Mouse (Mus musculus): ENCODE results near the gene Adap1.

Gene Adap1

DNA sequence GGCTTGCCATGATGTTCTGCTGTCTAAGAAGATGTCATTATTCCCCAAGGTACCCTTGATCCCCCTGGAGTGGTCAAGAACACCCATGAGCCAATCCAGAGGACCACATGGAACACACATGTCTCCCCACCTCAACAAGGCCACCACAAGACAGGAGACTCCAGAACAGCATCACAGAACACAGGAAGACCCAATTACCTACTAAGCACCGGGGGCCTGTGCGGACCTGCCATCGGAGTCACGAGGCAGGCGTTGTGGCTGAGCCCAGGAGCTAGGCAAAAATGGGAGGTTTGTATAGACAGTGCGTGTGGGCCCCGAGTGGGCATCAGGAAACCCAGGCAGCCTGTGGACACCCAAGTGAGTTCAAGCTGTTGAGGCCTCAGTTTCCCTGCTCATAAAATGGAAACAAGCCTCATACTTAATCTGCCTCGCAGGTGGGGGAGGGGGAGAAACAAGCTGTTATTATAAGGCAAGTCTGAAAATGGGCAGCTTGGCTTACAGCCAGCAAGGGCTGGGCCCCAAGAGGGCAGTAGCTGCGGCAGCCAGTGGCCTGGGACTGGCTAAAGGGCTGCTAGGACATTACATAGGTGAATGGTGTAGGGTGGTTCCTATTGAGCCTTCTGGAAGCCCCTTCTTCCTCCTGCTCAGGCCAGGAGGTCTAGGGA is 2.0 kb downstream of the Adap1 start:
- peak; percentile 24 to 44 for DNase-seq (ENCODE audit: low spot score in 2 of 2)

DNA sequence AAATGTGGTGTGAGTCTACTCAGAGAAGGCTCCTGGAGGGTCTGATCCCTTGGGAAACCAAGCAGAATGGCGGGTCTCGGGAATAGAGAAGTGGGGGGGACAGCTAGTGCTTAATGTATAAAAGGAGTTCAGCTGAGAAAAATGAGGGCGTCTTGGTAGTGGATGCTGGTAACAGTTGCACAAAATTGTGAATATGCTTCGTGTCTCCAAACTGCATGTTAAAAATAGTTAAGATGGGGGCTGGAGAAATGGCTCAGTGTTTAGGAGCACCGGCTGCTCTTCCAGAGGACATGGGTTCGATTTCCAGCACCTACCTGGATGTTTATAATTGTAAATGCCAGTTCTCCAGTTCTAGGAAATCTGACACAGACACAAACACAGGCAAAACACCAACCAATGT is 4.1 kb downstream of the Adap1 start:
- no peak for DNase-seq (ENCODE audit: low spot score in 2 of 2)

DNA sequence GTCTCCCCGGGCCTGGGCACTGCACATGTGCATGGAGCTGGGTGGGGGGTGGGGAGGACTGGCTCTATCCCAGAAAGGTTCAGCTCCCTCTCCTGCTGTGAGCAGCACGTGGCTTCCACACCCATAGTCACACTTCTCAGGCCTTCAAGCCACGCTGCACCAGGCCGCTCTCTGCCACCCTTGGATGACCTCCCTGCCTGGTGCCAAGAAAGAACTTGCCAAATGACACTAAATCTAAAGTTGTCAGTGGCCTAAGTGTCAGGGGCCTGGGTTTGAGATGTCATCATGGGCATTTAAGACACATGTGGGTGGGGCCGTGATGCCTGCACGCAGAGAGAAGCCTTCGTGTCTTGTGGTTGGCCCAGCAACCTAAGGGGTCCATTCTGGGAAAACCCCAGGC is 5.0 kb downstream of the Adap1 start:
- peak; percentile 62 to 77 for DNase-seq (ENCODE audit: low spot score in 2 of 2)

DNA sequence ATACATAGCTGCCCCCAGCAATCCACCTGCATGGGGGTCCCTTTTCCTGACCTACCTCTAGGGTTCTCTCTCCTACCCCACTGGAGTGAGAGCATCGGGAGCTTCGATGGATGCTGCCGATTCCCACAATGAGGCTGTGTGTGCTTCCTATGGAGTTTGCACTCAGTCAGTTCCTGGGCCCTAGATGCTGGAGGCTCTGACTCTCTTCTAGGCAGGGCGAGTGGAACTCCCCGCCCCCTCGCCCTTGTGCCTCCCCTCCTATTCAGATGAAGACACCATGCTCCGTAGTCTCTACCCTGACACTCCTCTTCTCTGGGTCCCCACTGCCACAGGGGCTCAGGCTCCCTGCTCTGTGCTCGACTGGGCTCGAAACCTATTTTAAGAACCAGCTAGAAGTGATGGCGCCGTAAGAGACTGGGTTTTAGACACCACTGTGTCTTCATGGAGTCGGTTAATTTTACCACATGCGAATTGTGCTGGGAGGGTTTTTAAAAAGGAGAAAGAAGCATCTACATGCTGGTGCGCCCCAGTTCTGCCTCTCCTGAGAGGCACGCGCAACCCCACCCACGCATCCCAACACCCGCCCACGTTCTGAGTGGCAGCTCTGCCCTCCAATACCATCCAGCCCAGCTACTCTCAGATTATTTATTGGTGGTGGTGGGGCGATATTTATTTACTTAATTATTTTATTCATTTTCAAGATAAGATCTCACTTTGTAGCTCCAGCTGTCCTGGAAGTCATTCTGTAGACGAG is 7.5 kb downstream of the Adap1 start:
- no peak for DNase-seq (ENCODE audit: low spot score in 2 of 2)

DNA sequence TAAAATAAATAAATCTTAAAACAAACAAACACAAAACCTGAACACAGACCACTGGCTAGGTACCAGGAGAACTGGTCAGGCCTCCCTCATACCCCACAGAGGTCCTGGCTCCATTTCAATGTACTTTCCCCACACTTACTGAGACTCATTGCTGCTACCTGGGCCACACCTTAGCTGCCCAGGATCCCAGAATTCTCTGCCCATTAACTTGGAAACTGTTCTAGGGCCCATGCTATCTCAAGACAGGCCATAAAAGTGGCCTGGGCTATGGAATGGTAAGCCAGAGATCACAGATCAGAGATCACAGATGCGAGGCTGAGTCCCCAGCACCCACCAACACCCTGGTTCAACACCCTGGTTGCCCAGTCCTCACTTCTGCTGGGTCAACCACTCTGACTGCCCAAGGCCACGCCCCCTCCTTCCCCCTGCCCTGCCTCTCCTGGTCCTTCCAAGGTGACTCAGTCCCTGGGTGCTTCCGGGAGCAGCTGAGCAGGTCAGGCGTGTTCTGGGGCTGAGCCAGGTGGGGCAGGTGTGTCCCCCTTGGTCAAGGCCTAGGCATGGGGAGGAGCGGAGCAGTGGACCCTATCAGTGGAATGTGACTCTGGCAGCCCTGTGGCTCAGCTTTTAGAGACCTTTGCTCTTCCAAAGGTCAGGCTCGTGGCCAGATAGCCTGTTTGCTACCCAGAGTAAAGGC is 8.3 kb downstream of the Adap1 start:
- no peak for DNase-seq (ENCODE audit: low spot score in 2 of 2)

DNA sequence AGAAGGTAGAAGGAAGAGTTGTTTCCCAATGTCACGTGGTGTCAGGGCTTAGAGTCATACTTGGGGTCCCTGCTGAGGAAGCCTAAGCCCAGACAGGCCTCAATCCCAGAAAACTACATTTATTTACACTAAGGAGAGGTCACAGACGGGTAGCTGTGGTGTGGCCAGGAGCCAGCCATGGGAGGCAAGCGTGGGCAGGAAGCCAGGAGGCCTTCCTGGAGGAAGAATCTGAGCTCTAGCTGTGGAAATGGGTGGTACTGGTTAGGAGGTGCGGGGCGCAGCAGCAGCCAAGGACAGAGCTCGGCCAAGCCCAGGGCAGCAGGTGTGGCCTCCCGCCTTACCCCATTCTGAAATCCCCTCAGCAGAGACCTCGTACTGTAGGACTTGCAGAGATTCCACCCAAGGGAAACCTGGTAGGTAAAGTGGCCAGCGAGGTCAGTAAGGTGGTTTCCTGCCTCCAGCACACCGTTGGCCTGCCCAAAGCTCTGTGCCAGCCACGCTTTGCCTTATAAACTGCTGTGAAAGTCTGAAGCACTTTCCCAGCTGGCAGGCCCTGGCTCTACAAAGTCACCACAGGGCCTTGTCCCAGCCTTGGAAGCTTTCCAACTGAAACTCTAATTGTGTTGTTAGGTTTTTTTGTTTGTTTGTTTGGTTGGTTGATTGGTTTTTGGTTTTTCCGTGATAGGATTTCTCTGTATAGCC is 10.3 kb downstream of the Adap1 start:
- DNase-seq (ENCODE audit: low spot score in 2 of 2), result no peak

DNA sequence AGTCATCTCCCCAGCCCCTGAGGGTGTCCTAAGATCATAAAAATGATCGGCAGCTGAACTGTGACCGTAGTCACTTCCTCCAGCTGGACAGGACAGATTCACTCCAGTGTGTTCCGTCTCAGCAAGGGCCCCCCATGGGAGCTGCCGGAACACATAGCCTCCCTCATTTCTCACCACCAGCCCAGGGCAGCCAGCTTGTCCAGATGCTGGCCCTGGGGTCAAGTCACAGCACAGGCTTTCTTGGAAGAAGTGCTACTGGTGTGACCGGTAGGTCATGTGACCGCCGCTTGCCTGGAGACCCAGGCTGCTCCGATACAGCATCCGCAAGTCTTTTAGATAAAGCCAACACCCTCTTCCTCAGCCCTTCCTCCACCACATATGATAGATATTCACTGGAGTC is 11.9 kb downstream of the Adap1 start:
- DNase-seq (ENCODE audit: low spot score in 2 of 2), result no peak

DNA sequence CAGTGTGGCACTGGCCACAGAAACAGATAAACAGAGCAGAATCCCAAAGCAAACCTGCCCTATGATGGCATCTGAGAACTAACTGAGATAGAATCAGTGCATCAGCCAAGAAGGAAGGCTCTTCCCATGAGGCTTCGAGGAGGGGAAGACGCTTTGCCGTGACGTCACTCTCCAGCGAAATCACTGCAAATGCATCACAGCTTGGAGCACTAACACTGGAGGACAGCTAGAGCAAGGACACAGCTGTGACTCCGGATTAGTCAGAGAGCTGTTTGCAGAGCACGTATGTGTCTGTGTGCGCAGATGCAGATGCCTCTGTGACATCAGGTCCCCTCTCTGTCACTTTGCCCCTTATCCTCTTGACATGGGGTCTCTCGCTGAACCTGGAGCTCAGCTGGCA is 13.6 kb downstream of the Adap1 start:
- no peak for DNase-seq (ENCODE audit: low spot score in 2 of 2)

DNA sequence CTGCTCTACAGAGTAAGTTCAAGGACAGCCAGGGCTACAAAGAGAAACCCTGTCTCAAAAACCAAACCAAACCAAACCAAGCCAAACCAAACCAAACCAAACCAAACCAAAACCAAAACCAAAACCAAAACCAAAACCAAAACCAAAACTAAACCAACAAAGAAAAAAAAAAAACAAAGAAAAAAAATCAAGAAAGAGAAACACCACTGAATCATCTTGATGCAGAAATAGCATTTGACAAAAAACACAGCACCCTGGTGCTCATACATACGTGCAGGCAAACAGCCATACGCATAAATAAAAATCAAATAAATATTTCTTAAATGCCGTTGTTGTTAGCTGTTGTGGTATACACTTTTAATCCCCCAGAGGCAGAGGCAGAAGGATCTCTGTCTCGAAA is 14.9 kb downstream of the Adap1 start:
- DNase-seq (ENCODE audit: low spot score in 2 of 2), result no peak

DNA sequence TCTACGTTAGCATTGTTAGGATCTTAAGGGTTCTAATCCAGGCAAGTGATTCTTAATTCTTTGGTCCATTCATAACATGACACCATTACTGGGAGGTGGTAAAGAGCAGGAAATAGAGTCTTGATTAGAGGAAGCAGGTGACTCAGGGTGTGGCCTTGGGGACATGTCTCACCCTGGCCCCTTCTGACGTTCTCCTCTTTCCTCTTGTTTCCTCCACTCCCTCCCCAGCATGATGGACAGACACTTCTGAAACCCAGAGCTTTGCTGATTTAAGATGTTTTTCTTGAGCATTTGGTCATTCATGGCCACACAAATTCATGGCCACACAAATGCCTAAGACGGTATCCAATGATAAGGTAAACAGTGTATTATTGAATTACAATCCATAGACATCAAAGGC is 15.5 kb downstream of the Adap1 start:
- peak; percentile 43 to 47 for DNase-seq (ENCODE audit: low spot score in 2 of 2)

DNA sequence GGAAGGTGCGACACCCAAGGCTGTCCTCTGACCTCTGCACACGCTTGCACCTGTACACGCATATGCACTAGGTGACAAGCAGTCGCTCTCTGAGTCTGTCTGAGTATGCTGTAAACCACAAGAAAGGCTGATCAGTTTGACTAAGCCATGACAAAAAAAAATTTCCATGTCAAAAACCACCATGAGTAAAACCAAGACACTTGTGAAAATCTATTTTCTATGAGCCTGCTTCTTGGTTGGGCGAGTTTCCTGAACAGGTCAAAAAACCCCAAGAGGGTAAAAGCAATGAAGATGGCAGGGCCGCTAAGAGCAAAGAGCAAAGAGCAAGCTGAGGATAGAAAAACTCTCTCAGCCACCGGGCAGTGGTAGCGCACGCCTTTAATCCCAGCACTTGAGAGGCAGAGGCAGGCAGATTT is 21.8 kb downstream of the Adap1 start:
- peak; percentile 60 to 72 for DNase-seq (ENCODE audit: low spot score in 2 of 2)

DNA sequence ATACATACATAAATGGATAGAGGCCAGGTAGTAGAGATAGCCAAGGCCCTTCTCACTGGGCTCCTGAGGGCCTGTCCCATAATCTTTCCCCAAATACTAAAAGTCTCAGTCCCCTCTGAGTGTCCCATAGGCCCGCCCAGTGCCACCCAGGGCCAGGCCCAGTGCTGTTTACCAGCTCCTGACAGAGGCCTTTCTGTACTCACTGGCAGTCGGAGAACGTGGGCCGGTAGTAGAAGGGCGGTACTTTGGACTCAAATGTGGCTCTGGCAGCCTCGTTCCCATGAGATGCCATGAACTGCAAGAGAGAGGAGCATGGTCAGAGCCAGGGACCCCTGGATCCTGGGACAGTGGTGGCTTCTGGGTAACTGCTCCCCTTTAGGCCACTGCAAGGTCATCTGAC is 23.3 kb downstream of the Adap1 start:
- DNase-seq (ENCODE audit: low spot score in 2 of 2), result no peak

DNA sequence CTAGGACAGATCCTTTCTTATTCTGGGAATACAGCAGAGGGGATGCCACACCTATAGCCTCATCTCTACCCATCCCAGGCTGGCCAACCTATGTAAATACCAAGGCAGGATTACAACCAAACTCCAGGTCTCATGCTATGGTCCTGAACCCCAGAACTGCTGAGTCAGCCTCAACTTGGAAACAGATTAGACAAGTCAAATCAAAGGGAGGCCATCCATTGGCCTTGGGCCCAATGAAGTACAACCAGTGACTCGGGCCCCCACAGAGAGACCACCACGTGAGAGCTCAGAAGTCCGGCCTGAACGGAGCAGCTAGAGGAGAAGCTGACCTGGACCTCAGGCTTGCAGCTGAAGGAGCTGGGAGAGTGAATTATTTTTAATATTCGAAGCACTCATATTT is 27.7 kb downstream of the Adap1 start:
- no peak for DNase-seq (ENCODE audit: low spot score in 2 of 2)

DNA sequence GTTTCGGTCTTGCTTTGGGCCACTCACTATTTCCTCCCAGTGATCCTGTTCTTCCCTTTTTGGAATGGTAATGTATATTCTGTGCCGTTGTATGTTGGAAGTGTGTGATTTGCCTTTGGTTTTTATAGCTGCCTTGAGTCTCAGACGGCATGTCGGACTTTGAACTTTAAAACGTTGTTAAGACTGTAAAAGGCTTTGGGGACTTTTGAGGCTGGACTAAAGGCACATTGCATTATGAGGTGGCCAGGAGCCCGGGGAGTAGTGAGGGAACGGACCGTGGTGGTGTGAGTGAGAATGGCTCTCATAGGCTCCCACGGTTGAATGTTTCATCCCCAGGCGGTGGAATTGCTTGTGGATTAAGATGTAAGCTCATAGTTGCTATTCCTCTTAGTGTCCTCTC is 28.3 kb downstream of the Adap1 start:
- DNase-seq (ENCODE audit: low spot score in 2 of 2), result no peak

DNA sequence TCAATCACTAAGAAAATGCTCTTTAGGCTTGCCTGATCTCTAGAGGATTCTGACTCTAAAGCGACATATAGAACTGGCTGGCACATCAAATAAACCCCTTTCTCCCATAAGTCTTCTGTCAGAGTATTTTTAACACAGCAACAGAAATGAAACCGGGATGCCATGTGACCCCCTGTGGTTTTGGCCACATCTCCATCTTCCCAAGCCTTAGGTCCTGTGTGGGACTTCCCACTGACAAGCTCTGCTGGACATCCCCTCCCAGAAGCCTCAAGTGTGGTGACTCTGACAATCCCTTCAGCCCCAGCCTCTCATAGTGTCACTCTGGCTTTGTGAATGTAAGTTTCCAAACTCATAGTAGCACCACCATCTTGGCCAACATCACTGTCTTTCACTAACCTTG is 31.3 kb downstream of the Adap1 start:
- peak in 1 of 2 experiments; percentile 13 for DNase-seq (ENCODE audit: low spot score in 2 of 2)

DNA sequence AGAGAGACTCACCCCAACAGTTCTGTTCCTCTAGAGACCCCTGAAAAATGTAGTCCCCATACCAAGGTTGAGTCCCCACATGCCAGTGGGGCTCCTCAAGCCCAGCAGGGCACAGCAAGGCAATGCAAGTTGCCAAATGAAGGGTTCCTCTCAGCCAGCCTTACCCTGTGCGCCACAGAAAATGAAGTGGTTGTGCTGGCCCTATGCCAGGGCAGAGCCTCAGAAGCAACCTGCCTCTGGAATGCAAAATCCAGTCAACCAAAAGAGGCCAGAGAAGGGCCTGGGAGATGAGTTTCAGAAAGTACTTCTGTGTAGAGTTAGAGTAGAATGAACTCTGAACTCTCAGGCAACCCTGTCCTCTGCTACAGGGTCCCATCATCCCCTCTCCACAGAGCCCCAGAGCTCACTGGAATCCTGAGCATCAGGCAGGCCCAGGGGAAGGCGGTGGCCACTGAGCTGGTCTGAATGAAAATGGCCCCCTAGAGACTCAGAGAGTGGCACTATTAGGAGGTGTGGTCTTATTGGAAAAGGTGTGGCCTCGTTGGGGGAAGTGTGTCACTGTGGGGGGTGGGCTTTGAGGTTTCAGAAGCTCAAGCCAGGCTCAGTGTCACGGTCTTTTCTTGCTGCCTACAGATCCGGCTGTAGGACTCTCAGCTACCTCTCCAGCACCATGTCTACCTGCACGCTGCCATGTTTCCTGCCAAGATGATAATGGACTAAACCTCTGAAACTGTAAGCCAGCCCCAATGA is 33.4 kb downstream of the Adap1 start:
- no peak for DNase-seq (ENCODE audit: low spot score in 2 of 2)

DNA sequence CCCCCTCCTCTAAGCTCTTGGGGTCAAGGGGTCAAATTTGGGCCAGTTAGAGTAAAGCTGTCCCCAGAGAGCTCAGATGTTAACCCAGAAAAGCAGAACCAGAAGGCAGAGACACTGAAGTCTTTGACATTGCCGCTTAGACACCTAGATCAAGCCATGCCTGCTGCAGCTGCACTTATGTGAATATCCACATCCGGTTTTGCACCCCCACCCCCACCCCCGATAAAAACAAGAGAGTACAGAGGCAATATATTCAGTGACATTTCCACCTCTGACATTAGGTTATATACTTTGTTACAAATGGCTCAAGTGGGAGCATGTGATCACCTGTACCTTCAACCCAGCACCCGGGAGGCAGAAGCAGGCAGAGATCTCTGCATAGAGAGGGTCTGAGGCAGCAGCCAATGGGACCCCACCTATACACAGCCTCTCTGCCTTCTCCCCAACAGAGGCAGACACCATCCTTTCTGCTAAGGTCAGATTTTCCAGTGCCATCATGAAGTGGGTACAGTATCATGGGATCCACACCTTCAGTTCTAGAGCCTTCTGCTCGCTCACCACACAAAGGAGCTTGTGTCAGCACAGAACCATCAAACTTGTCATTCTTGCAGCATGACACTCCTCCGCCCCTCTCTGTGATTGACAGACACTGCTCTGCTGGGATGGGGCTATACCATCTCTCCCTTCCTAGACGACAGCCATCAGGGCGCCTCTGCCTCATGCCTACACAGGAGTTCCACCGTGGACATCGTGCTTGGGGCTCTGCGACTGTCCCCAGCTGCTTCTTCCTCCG is 34.8 kb downstream of the Adap1 start:
- no peak for DNase-seq (ENCODE audit: low spot score in 2 of 2)

DNA sequence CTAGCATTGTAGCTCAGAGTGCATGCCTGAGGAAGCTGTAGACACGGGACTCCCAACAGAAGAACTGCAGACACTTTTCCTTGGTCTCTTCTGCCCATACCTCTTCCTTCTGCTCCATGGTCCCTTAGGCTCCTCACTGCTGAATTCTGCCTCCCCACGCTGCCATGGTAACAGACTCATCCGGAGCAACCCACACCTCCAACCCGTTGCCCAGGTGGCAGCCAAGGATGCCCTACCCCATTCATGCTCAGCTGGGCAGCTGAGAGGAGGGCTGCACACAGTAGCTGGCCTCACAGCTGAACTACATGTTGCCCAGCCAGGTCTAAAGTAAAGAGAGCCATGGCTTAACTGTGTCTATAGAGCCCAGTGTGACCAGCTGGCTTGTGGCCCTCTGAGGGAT is 36.8 kb downstream of the Adap1 start:
- DNase-seq (ENCODE audit: low spot score in 2 of 2), result no peak

DNA sequence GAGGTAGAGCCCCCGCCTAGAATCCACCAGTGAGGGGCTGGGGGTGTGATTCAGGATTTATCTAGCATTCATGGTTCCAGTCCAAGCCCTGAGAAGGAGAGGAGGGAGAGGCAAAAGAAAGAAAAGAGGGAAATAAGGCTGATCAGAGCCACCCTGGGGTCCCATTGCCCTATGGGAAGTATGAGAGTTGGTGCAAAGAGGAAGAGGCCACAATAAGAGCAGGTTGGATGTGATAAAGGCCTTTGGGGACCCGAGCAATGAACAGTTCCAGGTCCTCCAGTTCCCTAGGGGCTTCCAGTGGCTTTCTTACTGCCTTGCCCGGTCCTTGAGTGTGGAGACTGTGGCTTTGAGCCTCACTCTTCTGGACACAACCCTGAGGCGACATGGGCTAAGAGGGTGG is 37.6 kb downstream of the Adap1 start:
- no peak for DNase-seq (ENCODE audit: low spot score in 2 of 2)

DNA sequence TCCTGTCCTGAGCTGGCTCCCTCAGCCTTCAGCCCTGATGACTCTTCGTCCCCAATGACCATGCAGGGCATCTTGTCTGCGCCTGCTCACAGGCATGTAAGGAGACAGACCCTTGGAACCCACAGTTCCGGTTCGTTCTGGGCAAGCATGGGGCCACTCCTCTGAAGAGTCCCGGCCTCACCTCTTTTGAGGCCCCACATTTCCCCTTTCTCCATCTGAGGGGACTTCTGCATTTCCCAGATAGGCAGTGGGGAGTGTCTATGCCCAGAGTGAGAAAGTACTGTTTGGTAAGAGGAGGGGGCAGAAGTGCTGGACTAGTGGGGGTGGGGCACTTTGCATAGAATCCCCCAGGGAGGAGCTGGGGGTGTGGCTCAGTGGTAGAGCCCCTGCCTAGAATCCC is 38.3 kb downstream of the Adap1 start:
- DNase-seq (ENCODE audit: low spot score in 2 of 2), result no peak

Data from natural killer cell, adult 2 months (primary cell).